Mouse (Mus musculus): Measurements from ENCODE around the gene Zfp978. TPM values are rescaled to one million over a fixed set of nuclear protein-coding genes. Genes with fewer than 3 reads are reported as not detected.
A peak's percentile ranks its signal among the peaks of the same experiment; 100 is the strongest.
"Not testable (repeated sequence)": the region's sequence is repeated elsewhere in the genome, so short reads cannot be mapped to it uniquely, and the experiment has no call there.

Zfp978 gene
- total and polyA plus RNA-seq, 2 experiments from 2014 or later, result not detected

DNA sequence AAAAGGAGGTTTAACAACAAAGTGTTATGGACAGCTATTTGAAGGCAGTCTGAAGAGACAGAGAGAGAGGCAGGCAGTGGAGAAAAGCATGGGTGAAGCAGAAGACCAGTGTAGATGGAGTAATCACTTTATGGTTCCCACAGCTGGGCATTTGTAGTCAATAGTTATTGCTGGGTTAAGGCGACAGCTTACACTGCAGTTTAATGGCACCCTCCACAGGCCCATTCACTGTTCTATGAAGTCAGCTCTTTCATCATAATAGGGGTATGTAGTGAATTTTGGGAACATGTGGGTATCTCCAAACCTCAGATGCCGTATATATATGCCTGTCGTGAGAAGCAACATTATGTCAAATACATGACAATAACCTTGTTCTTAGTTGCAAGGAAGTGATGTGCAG, 59.7 kb downstream of the Zfp978 start:
- Histone ChIP-seq H3K4me1 (ENCODE audit: insufficient read depth) (no peaks in the 10 kb centered on the region), H3K9ac (no peak overlapping the region), H3K27ac (ENCODE audit: low read depth, low read length) (no peak overlapping the region), H3K4me3 (ENCODE audit: low read depth, low read length) (no peak overlapping the region), H3K36me3 (ENCODE audit: insufficient read depth) (no peaks in the 10 kb centered on the region), H3K9me3 (ENCODE audit: low read length) (peaks cover 89% of the 10 kb centered on the region), H3K27me3 (ENCODE audit: insufficient read depth, low read length) (no peaks in the 10 kb centered on the region), H3K4me2 (ENCODE audit: low read depth) (no peak overlapping the region)
- no peak for DNase-seq
- no peak for TF ChIP-seq CTCF (IDR thresholded peaks at IDR 0.05; ENCODE audit: low read depth)
- 70% methylated on average over 3 of the region's 3 CpGs for WGBS
- ATAC-seq, result no peak

DNA sequence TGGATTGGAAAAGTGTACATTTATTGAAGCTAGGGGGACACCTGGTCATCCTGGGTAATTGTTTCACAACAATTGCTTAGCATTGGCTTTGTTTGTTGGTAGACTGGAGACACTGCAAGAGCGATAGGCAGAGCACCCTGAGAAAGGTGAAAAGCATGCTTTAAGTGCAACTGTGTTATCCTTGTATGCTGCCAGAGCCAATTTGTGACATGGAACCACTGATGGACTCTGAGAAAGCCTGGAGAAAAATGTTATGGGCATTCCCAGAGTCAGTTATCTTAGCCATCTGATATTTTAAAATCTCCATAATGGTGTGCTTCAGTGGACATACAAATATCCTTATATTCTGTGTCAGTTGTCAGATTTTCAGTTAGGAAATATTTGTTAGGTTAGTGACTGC, 60.2 kb downstream of the Zfp978 start:
- DNase-seq; H3K9ac ChIP-seq; H3K4me2 ChIP-seq (ENCODE audit: low read depth); H3K27ac ChIP-seq (ENCODE audit: low read depth, low read length); H3K36me3 ChIP-seq (ENCODE audit: insufficient read depth); H3K27me3 ChIP-seq (ENCODE audit: insufficient read depth, low read length); ATAC-seq; H3K4me1 ChIP-seq (ENCODE audit: insufficient read depth); H3K4me3 ChIP-seq (ENCODE audit: low read depth, low read length): not testable (repeated sequence)
- H3K9me3 ChIP-seq (ENCODE audit: low read length), result peaks cover 85% of the 10 kb centered on the region
- 28% methylated on average over 1 of the region's 1 CpGs for WGBS

DNA sequence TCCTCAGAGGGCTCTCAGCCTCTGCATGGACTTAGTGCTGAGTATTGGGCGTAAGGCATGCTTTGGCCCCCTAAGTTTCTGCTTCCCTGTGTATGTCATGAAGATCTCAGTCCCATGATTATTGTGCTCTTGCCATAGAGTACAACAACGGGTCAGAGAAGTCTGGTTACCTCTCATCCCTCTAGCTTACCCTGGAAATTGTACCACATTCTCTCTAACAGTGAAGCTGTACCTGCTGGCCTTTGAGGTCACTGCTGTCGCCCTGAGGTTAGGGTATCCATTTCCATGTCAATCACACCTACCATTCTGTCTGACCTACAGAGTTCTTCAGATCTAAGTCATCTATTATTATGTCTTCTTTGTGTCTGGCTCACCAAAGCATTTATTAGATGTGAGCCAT, 62.0 kb downstream of the Zfp978 start:
- DNase-seq, result no peak
- ATAC-seq, result no peak
- WGBS, result 51% methylated on average over 3 of the region's 3 CpGs
- no peaks in the 10 kb centered on the region for H3K36me3 ChIP-seq (ENCODE audit: insufficient read depth)
- no peaks in the 10 kb centered on the region for H3K27me3 ChIP-seq (ENCODE audit: insufficient read depth, low read length)
- no peak for TF ChIP-seq CTCF (IDR thresholded peaks at IDR 0.05; ENCODE audit: low read depth)
- H3K4me2 ChIP-seq (ENCODE audit: low read depth), result no peak overlapping the region
- H3K9me3 ChIP-seq (ENCODE audit: low read length), result peaks cover 68% of the 10 kb centered on the region
- no peak overlapping the region for H3K9ac ChIP-seq
- no peaks in the 10 kb centered on the region for H3K4me1 ChIP-seq (ENCODE audit: insufficient read depth)
- H3K27ac ChIP-seq (ENCODE audit: low read depth, low read length), result no peak overlapping the region
- no peak overlapping the region for H3K4me3 ChIP-seq (ENCODE audit: low read depth, low read length)

DNA sequence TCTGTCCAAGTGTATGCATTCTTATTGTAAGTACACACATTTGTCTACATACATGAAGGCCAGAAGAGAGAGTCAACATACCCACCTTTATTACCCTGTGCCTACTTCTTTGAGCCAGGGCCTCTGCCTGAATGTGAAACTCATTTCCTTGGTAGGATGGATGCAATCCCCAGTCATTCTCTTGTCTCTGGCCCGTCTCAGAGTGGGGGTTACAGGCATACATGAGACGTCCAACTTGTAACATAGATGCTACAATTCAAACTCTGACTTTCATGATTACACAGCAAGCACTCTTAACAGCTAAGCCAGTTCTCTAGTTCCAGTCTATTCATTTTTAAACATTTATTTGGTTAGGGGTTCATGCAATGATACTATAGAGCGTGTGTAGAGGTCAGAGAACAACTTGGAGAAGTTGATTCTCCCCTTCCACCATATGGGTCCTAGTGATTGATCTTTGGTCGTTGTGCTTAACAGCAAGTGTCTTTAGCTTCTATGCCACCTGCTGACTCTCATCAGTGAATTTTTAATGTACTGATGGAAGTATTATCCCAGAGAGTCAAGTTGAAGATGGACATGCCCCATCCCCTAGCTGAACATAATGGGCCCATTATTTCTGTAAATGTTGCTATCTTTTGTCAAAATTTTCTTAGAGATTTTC, 62.7 kb downstream of the Zfp978 start:
- H3K4me2 ChIP-seq (ENCODE audit: low read depth), result no peak overlapping the region
- no peak for DNase-seq
- no peak overlapping the region for H3K9ac ChIP-seq
- no peak for TF ChIP-seq CTCF (IDR thresholded peaks at IDR 0.05; ENCODE audit: low read depth)
- H3K27ac ChIP-seq (ENCODE audit: low read depth, low read length), result no peak overlapping the region
- ATAC-seq, result no peak
- H3K36me3 ChIP-seq (ENCODE audit: insufficient read depth), result no peaks in the 10 kb centered on the region
- H3K4me1 ChIP-seq (ENCODE audit: insufficient read depth), result no peaks in the 10 kb centered on the region
- no peaks in the 10 kb centered on the region for H3K27me3 ChIP-seq (ENCODE audit: insufficient read depth, low read length)
- peaks cover 63% of the 10 kb centered on the region for H3K9me3 ChIP-seq (ENCODE audit: low read length)
- WGBS, result 62% methylated on average over 4 of the region's 4 CpGs
- H3K4me3 ChIP-seq (ENCODE audit: low read depth, low read length), result no peak overlapping the region

DNA sequence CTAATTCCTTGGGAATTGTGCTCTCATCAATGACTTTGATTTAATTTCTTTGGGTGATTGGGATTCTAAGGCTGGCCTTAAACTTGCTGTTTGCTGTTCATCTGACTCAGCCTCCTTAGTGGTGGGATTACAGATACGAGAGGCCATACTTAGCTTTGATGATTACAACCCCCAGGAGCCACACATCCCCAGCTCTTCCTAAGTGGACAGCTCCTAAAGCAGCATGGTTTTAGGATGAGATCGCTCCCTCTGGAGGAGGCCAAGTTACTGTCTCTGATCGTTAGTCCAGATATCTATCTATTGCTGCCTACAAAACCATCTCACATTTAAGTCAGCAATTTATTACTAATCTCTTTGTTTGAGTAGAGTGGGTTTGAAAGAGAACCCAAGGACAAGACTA, 63.3 kb downstream of the Zfp978 start:
- DNase-seq; ATAC-seq; H3K9ac ChIP-seq; H3K4me2 ChIP-seq (ENCODE audit: low read depth); H3K27ac ChIP-seq (ENCODE audit: low read depth, low read length); H3K36me3 ChIP-seq (ENCODE audit: insufficient read depth); H3K4me3 ChIP-seq (ENCODE audit: low read depth, low read length); H3K4me1 ChIP-seq (ENCODE audit: insufficient read depth); H3K27me3 ChIP-seq (ENCODE audit: insufficient read depth, low read length): not testable (repeated sequence)
- WGBS, result 57% methylated on average over 3 of the region's 3 CpGs
- H3K9me3 ChIP-seq (ENCODE audit: low read length), result peaks cover 63% of the 10 kb centered on the region

DNA sequence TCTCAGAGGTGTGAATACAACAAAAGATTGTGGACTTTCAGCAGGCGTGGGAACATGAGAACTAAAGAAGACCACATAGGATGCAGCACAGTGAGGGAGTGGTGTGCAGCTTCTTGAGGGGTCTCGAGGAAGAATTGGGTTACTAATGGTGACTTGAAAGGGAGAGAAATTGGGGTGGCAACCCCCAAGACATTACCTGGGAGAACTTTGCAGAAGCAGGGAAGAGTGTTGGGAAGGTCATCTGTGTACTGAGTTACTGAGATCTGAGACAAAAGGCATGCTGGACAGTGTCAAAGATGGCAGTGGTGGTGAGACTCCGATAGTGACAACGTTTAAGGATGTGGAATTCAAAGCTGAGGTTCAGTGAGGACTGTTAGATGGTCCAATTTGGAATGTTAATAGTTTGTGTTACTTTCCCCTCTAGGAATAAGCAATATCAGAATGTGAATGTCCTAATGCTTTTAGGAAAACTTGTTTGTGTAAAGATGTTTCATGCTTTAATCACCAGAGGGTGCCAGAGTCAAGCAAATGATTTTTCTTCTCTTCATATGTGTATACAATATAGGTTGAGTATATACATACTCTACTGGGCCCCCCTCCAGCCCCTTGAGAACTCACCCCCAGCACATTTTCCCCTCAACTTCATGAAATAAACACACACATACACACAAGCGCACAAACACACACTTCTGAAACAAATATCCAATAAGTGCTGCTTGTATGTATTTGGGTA, 64.7 kb downstream of the Zfp978 start:
- TF ChIP-seq CTCF (IDR thresholded peaks at IDR 0.05; ENCODE audit: low read depth), result peak; percentile 47
- H3K9ac ChIP-seq; H3K4me3 ChIP-seq (ENCODE audit: low read depth, low read length); H3K4me1 ChIP-seq (ENCODE audit: insufficient read depth); H3K27ac ChIP-seq (ENCODE audit: low read depth, low read length); H3K36me3 ChIP-seq (ENCODE audit: insufficient read depth); H3K27me3 ChIP-seq (ENCODE audit: insufficient read depth, low read length); H3K4me2 ChIP-seq (ENCODE audit: low read depth): not testable (repeated sequence)
- peaks cover 55% of the 10 kb centered on the region for H3K9me3 ChIP-seq (ENCODE audit: low read length)
- ATAC-seq, result peak; percentile 28; the same call in 1 of the 2 replicates
- 58% methylated on average over 5 of the region's 5 CpGs for WGBS
- peak; percentile 46 for DNase-seq

DNA sequence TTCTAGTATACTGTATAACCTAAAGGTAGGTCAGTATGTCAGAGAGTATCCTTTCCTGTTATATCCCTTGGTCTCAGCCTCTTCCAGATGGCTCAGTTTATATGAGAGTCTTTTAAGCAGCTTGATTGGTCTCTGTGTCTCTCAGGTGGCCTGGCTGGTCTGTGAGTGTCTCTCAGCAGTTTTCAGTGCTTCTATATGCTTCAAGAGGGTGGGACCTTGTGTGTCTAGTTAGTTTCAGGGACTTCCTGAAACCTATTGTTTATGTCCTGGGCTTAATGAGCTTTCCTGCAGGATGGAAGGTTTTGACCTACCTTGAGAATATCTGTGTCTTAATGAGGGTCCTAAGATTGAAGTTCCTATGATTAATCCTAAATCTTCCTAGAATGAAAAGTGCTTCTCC, 69.5 kb downstream of the Zfp978 start:
- H3K4me2 ChIP-seq (ENCODE audit: low read depth), result no peak overlapping the region
- H3K4me3 ChIP-seq (ENCODE audit: low read depth, low read length), result no peak overlapping the region
- DNase-seq (no peak), ATAC-seq (no peak)
- H3K27me3 ChIP-seq (ENCODE audit: insufficient read depth, low read length), result no peaks in the 10 kb centered on the region
- H3K27ac ChIP-seq (ENCODE audit: low read depth, low read length), result no peak overlapping the region
- H3K36me3 ChIP-seq (ENCODE audit: insufficient read depth), result no peaks in the 10 kb centered on the region
- H3K9me3 ChIP-seq (ENCODE audit: low read length), result peaks cover 34% of the 10 kb centered on the region
- no peak for TF ChIP-seq CTCF (IDR thresholded peaks at IDR 0.05; ENCODE audit: low read depth)
- H3K4me1 ChIP-seq (ENCODE audit: insufficient read depth), result no peaks in the 10 kb centered on the region
- H3K9ac ChIP-seq, result no peak overlapping the region

DNA sequence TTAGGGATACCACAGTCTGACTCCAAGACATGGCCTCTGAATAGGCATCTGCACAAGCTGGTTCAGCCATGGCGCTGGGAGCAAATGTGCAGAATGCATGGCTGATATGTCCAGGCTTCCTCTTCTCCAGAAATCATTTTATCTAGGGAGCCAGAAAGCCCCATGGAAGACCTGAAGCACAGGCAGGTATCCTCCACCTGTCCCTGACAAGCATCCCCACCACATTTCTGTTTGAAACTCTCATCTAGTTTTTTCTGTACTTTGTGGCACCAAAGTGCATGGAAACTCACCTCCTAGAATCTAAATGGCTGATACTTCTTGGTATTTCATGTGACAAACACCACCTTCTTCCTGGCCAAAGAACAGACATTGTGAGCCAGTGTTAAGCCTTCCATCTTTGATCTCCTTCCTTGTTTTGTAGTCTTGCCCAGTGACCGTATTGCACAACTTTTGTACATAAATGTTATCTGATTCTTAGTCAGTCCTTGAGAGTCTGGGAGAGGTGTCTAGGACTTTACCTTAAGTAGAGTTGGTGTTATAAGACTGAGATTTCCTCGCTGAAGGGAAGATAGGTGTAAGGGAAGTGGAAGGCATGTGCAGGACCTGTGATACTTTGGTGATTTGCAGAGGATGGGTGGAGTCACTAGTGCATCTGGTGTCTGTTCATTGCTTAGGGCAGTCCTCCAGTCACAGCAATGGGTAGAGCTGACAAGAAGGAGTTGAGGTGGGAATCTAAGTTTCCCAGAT, 70.8 kb downstream of the Zfp978 start:
- not testable (repeated sequence) for H3K4me1 ChIP-seq (ENCODE audit: insufficient read depth); H3K9ac ChIP-seq; H3K4me3 ChIP-seq (ENCODE audit: low read depth, low read length); DNase-seq; H3K36me3 ChIP-seq (ENCODE audit: insufficient read depth); H3K27ac ChIP-seq (ENCODE audit: low read depth, low read length); H3K4me2 ChIP-seq (ENCODE audit: low read depth); H3K27me3 ChIP-seq (ENCODE audit: insufficient read depth, low read length)
- 73% methylated on average over 3 of the region's 3 CpGs for WGBS
- H3K9me3 ChIP-seq (ENCODE audit: low read length), result peaks cover 37% of the 10 kb centered on the region
- peak; percentile 30 for ATAC-seq

Measured in forebrain, postnatal 0 days (tissue).